Mouse (Mus musculus): ENCODE results near the gene Pradc1.
A peak's percentile ranks its signal among the peaks of the same experiment; 100 is the strongest.

- TF ChIP-seq POLR2A (IDR thresholded peaks at IDR 0.05; ENCODE audit: insufficient read depth, low read depth, low read length) (peak; percentile 56), CTCF (IDR thresholded peaks at IDR 0.05; ENCODE audit: insufficient read depth, low read depth, low read length) (0 out of 2 replicates have a peak, but pooled peaks have one; percentile 3)
These were observed at the start of gene Pradc1 for GRCm38 (mm10) chr6:85451664-85452410.

All from olfactory bulb, adult 2 months (tissue).